Mouse (Mus musculus): ENCODE measurements around the gene Cenph. TPM values are rescaled to one million over a fixed set of nuclear protein-coding genes. Genes with fewer than 3 reads are reported as not detected.

Gene Cenph
- polyA plus RNA-seq, 1 experiment: 3.0 TPM

DNA sequence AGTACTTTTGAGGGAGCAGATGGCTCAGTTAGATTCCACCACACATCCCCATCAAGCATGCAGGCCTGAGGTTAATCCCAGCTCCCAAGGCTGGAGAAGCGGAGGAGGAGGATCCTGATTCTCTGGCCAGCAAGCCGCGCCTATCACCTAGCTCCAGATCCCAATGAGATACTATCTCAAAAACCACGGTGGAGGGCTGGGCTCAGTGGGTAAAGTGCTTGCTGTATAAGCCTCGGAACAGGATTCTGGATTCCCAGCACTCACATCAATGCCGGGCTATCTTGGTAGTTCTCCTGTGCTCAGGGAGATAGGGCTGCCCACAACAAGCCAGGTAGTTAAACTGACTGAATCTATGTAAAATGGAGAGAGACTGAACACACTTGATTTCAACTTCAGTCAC, 60.2 kb downstream of the Cenph start:
- H3K27me3 ChIP-seq (ENCODE audit: control insufficient read depth, insufficient read depth, insufficient read length): no peaks in the 10 kb centered on the region
- peaks cover 50% of the 10 kb centered on the region for H3K36me3 ChIP-seq (ENCODE audit: control insufficient read depth, insufficient read depth)
- H3K4me2 ChIP-seq (ENCODE audit: low read depth): no peak overlapping the region
- H3ac ChIP-seq (ENCODE audit: control insufficient read depth, insufficient read length): no peak overlapping the region
- TF ChIP-seq E2F4 (IDR thresholded peaks at IDR 0.05; ENCODE audit: insufficient read depth) (no peak), REST (IDR thresholded peaks at IDR 0.05; ENCODE audit: insufficient read depth, insufficient read length) (no peak), TCF3 (IDR thresholded peaks at IDR 0.05; ENCODE audit: insufficient read length, low read depth) (no peak), MAX (IDR thresholded peaks at IDR 0.05; ENCODE audit: low read depth) (no peak), SRF (IDR thresholded peaks at IDR 0.05; ENCODE audit: control insufficient read depth, insufficient read length, low read depth) (no peak), MYOD1 (IDR thresholded peaks at IDR 0.05; ENCODE audit: control insufficient read depth in 1 of 3, insufficient read length in 2 of 3, low read depth in 2 of 3) (no peak), MYOG (IDR thresholded peaks at IDR 0.05; ENCODE audit: control insufficient read depth in 1 of 3, insufficient read depth in 1 of 3, insufficient read length in 2 of 3, low read depth in 2 of 3) (no peak), USF1 (IDR thresholded peaks at IDR 0.05; ENCODE audit: low read depth) (no peak), CEBPB (IDR thresholded peaks at IDR 0.05; ENCODE audit: insufficient read depth, poor library complexity, severe bottlenecking) (no peak), POLR2AphosphoS2 (IDR thresholded peaks at IDR 0.05; ENCODE audit: insufficient read length, low read depth) (no peak), POLR2A (IDR thresholded peaks at IDR 0.05; ENCODE audit: insufficient read length, low read depth) (no peak), TCF12 (IDR thresholded peaks at IDR 0.05; ENCODE audit: insufficient read depth, poor library complexity, severe bottlenecking) (no peak)
- H3K79me2 ChIP-seq (ENCODE audit: control insufficient read depth, insufficient read depth): no peaks in the 10 kb centered on the region
- H3K4me3 ChIP-seq: no peak overlapping the region

Other genes starting within 250 kb of the Cenph start
- 0.05 TPM for gene Ocln, start 223.2 kb downstream of the Cenph start, polyA plus RNA-seq (2012; fragmentation: generic; extraction: Trizol)
- gene Marveld2, start 158.9 kb downstream of the Cenph start, polyA plus RNA-seq (2012; fragmentation: generic; extraction: Trizol): 0.07 TPM
- 115 TPM for gene Ak6, start 124.9 kb downstream of the Cenph start, polyA plus RNA-seq (2012; fragmentation: generic; extraction: Trizol)
- 5.9 TPM for gene Rad17, start 124.8 kb downstream of the Cenph start, polyA plus RNA-seq (2012; fragmentation: generic; extraction: Trizol)
- gene Taf9, start 124.3 kb downstream of the Cenph start, polyA plus RNA-seq (2012; fragmentation: generic; extraction: Trizol): 5.3 TPM
- 0.17 TPM for gene Ccdc125, start 106.2 kb downstream of the Cenph start, polyA plus RNA-seq (2012; fragmentation: generic; extraction: Trizol)
- 23.6 TPM for gene Cdk7, start 45.0 kb downstream of the Cenph start, polyA plus RNA-seq (2012; fragmentation: generic; extraction: Trizol)
- gene Mrps36, start 31.2 kb downstream of the Cenph start, polyA plus RNA-seq (2012; fragmentation: generic; extraction: Trizol): 126 TPM
- gene Ccnb1, start 10.7 kb upstream of the Cenph start, polyA plus RNA-seq (2012; fragmentation: generic; extraction: Trizol): 45.4 TPM
- 20.9 TPM for gene Slc30a5, start 57.5 kb upstream of the Cenph start, polyA plus RNA-seq (2012; fragmentation: generic; extraction: Trizol)